Mouse (Mus musculus): ENCODE results near the gene Gnmt. TPM values are rescaled to one million over a fixed set of nuclear protein-coding genes. Genes with fewer than 3 reads are reported as not detected.

Gnmt gene
- polyA plus RNA-seq, 1 experiment from 2014 or later: 0.21 TPM

DNA sequence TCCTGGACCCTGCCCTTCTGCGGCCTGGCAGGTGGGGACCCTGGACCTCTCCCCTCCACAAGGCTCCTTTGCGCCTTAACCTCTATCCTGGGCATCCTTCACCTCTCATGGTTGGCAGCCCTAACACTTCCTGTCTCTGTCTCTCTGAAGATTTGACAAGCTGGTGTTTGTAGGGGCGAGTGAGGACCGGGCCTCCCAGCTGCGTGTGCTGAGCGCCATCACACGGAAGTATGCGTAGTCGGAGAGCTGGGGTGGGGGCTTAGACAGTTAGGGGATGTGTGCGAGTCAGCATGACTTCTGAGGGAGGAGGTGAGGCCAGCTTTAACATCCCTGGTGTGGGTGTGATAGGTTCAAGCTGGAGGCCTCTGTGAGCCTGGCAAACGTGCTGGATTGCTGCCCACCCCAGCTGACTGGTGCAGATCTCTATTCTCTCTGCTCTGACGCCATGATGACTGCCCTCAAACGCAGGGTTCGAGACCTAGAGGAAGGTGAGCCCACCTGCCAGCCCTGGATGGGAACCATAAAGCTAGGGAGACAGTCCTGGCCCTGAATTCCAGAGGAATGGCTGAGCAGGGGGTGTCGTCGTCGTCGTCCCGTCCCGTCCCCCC is 4.4 kb downstream of the Gnmt start:
- TF ChIP-seq CTCF (IDR thresholded peaks at IDR 0.05): no peak
- DNase-seq (ENCODE audit: low read depth, low spot score): no peak
- CTCF ChIA-PET: interaction anchor here (2.7 kb wide), 1 partner anchor 9 kb away, joined by 21 read pairs; no protein-coding TSS in a partner anchor
- ATAC-seq: no peak
- POLR2A ChIA-PET: interaction anchor here (0.7 kb wide), 1 partner anchor 11 kb away, joined by 3 read pairs; no protein-coding TSS in a partner anchor
- H3K27me3 ChIP-seq: no peaks in the 10 kb centered on the region
- in situ Hi-C loops (cut with MboI; ENCODE audit: low pct_unique_long_range_greater_than_20kb): no loop called here

- H3K27me3 ChIP-seq: no peaks in the 10 kb centered on the region
- no peak for TF ChIP-seq CTCF (IDR thresholded peaks at IDR 0.05)
- ATAC-seq (no peak), DNase-seq (ENCODE audit: low read depth, low spot score) (no peak)
- in situ Hi-C loops (cut with MboI; ENCODE audit: low pct_unique_long_range_greater_than_20kb): no loop called here
- POLR2A ChIA-PET: interaction anchor here (0.6 kb wide), 1 partner anchor 16 kb away, joined by 3 read pairs; the partner anchor contains the start of gene Ppp2r5d
- CTCF ChIA-PET: no interaction called here
Observed at GRCm38 (mm10) chr17:46721077-46721476, 7.9 kb downstream of the Gnmt start.

DNA sequence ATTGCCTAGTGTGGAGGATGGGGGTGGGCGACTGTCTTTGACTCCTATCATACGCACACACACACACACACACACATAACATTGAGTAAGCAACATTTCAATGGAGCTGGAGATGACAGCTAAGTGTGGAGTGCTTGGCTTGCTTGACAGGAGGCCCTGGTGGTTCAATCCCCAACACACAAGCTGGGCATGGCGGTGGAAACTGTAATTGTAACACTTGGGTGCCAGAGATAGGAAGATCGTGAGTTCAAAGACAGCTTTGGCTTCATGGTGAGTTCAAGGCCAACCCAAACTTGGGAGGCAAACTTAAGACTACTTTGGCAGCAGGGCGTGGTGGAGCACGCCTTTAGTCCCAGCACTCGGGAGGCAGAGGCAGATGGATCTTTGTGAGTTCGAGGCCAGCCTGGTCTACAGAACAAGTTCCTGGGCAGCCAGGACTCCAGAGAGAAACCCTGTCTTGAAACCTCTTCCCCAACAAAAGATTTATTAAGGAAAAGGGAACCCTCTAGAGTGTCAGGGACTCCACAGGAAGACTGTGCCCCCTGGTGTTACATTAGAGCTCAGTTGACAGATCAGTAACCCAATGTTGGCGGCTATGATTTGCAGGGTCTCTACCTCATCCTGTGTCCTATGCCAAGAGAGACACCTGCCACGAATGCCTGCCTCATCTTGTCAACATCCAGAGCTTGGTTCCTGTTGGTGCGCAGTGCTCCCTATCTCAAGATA is 14.0 kb downstream of the Gnmt start:
- POLR2A ChIA-PET: interaction anchor here (0.6 to 1.3 kb wide), 6 partner anchors 10 to 70 kb away, joined by 3 to 11 read pairs (median 4); partner anchors contain the start of genes Klhdc3 and Ppp2r5d
- no peak for ATAC-seq
- H3K27me3 ChIP-seq: no peaks in the 10 kb centered on the region
- DNase-seq (ENCODE audit: low read depth, low spot score): no peak
- in situ Hi-C loops (cut with MboI; ENCODE audit: low pct_unique_long_range_greater_than_20kb): loop anchor here (5.0 kb wide), 1 partner anchor 63 kb away; the partner anchor contains the start of gene Cul7
- CTCF ChIA-PET: interaction anchor here (1.1 to 3.2 kb wide), 3 partner anchors 9 to 70 kb away, joined by 3 to 21 read pairs (median 7); partner anchors contain the start of gene Mea1
- no peak for TF ChIP-seq CTCF (IDR thresholded peaks at IDR 0.05)

DNA sequence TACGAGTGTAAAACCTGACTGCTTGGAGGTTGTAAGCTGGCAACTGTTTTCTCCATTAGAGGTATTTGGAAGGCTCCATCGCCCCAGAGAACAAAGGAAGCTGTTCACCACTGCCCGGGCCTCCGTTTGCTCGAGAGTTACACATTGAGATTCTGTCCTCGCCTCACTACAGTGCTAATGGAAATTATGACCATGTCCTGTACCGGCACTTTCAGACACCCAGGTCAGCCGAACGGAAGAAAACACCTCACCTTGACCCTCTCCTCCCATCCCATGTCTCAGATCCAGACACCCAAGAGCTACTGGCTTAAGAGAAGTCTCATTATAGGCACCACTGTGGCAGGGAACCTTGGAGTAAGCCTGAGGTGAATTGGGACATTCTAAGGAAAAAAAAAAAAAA is 15.1 kb downstream of the Gnmt start:
- ChIA-PET POLR2A (interaction anchor here (1.2 to 1.3 kb wide), 5 partner anchors 9 to 69 kb away, joined by 3 to 11 read pairs (median 5); partner anchors contain the start of genes Klhdc3 and Ppp2r5d), CTCF (interaction anchor here (2.1 to 3.2 kb wide), 2 partner anchors 10 to 69 kb away, joined by 7 to 21 read pairs; no protein-coding TSS in a partner anchor)
- DNase-seq (ENCODE audit: low read depth, low spot score) (no peak), ATAC-seq (no peak)
- H3K27me3 ChIP-seq: no peaks in the 10 kb centered on the region
- no peak for TF ChIP-seq CTCF (IDR thresholded peaks at IDR 0.05)
- in situ Hi-C loops (cut with MboI; ENCODE audit: low pct_unique_long_range_greater_than_20kb): loop anchor here (5.0 kb wide), 1 partner anchor 62 kb away; the partner anchor contains the start of gene Cul7

- in situ Hi-C loops (cut with MboI; ENCODE audit: low pct_unique_long_range_greater_than_20kb): loop anchor here (5.0 kb wide), 1 partner anchor 60 kb away; the partner anchor contains the start of gene Cul7
- CTCF ChIA-PET: no interaction called here
- no peak for DNase-seq (ENCODE audit: low read depth, low spot score)
- no peak for ATAC-seq
- H3K27me3 ChIP-seq: no peaks in the 10 kb centered on the region
- TF ChIP-seq CTCF (IDR thresholded peaks at IDR 0.05): no peak
- POLR2A ChIA-PET: interaction anchor here (0.6 to 1.6 kb wide), 5 partner anchors 10 to 444 kb away, joined by 3 to 4 read pairs (median 3); no protein-coding TSS in a partner anchor
Observed at GRCm38 (mm10) chr17:46712442-46712841, 16.5 kb downstream of the Gnmt start.

DNA sequence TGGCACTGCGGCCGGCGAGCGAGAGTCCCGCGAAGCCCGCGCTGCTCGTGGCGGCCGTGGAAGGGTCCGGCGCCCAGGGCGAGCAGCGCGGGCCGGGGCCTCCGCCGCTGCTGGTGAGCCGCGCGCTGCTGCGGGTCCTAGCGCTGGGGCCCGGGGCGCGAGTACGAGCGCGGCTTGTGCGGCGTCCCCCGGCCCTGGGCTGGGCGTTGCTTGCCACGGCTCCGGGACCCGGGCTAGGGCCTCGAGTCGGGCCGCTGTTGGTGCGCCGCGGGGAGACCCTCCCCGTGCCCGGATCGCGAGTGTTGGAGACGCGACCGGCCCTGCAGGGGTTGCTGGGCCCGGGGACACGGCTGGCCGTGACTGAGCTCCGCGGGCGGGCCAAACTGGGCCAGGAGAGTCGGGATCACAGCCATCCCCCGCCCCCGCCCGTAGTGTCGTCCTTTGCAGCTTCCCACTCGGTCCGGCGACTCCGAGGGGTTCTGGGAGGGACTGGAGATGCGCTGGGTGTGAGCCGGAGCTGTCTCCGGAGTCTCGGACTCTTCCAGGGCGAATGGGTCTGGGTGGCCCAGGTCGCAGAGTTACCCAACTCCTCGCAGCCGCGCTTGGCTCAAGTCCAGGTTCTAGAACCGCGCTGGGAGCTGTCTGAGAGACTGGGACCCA is 17.2 kb downstream of the Gnmt start:
- ATAC-seq (peak; percentile 8), DNase-seq (ENCODE audit: low read depth, low spot score) (no peak)
- ChIA-PET CTCF (no interaction called here), POLR2A (interaction anchor here (0.6 to 1.6 kb wide), 6 partner anchors 11 to 444 kb away, joined by 3 to 5 read pairs (median 3); no protein-coding TSS in a partner anchor)
- no peak for TF ChIP-seq CTCF (IDR thresholded peaks at IDR 0.05)
- H3K27me3 ChIP-seq: no peaks in the 10 kb centered on the region
- in situ Hi-C loops (cut with MboI; ENCODE audit: low pct_unique_long_range_greater_than_20kb): loop anchor here (5.0 kb wide), 1 partner anchor 59 kb away; the partner anchor contains the start of gene Cul7

DNA sequence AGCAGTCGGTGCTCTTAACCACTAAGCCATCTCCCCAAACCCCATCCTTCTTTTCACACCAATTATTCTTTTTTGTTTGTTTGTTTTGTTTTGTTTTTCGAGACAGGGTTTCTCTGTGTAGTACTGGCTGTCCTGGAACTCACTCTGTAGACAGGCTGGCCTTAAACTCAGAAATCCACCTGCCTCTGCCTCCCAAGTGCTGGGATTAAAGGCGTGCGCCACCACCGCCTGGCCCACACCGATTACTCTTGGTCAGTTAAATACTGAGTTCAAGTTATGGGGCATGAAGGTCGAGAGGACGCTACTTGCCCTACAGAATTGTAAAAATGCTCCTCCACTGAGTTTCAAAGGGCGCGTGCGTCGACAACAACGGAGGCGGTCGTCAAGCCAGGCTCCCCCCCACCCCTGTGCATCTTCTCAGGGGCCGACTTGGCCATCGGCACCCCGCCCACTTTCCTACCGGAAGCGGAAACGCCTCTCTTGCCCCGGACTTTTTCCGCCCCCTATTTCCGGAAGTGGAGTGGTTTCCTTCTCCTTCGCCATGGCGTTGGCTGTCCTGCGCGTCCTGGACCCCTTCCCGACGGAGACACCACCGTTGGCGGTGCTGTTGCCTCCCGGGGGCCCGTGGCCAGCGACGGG is 17.9 kb downstream of the Gnmt start, which contains the start of gene Pex6:
Pex6 (plus strand) TSS at position 505 of the 639 bp plus-strand sequence.
- ATAC-seq: peak; percentile 75
- peak; percentile 46 for DNase-seq (ENCODE audit: low read depth, low spot score)
- no peak for TF ChIP-seq CTCF (IDR thresholded peaks at IDR 0.05)
- CTCF ChIA-PET: no interaction called here
- in situ Hi-C loops (cut with MboI; ENCODE audit: low pct_unique_long_range_greater_than_20kb): loop anchor here (5.0 kb wide), 1 partner anchor 59 kb away; the partner anchor contains the start of gene Cul7
- POLR2A ChIA-PET: interaction anchor here (0.6 kb wide), 1 partner anchor 174 kb away, joined by 5 read pairs; no protein-coding TSS in a partner anchor
- no peaks in the 10 kb centered on the region for H3K27me3 ChIP-seq

- ATAC-seq (no peak), DNase-seq (ENCODE audit: low read depth, low spot score) (no peak)
- in situ Hi-C loops (cut with MboI; ENCODE audit: low pct_unique_long_range_greater_than_20kb): no loop called here
- no peak for TF ChIP-seq CTCF (IDR thresholded peaks at IDR 0.05)
- ChIA-PET CTCF (no interaction called here), POLR2A (interaction anchor here (1.7 kb wide), 1 partner anchor 26 kb away, joined by 4 read pairs; the partner anchor contains the start of gene Klhdc3)
- H3K27me3 ChIP-seq: no peaks in the 10 kb centered on the region
Observed at GRCm38 (mm10) chr17:46706375-46707089, 22.4 kb downstream of the Gnmt start.
